Mouse (Mus musculus) gastrocnemius, postnatal 25 days (tissue): ENCODE data around the gene Pcbp4. TPM values are rescaled to one million over a fixed set of nuclear protein-coding genes. Genes with fewer than 3 reads are reported as not detected.
"Not testable (repeated sequence)": the region's sequence is repeated elsewhere in the genome, so short reads cannot be mapped to it uniquely, and the experiment has no call there.

Source experiments
- DNase-seq: peaks from one replicate; pipeline ENCODE4 v3.0.0; 2022
- total RNA-seq, 2 experiments: library from RNA; stranded (reverse); gene quantifications; 1 replicate in 1 of 2; 2 replicates in 1 of 2; pipeline ENCODE4 v1.2.3; 2021

The Pcbp4 gene
- total RNA-seq, 2 experiments from 2014 or later: 54.6 to 59.7 TPM

- DNase-seq: no peak
These were observed 28.0 kb downstream of the Pcbp4 start for GRCm38 (mm10) chr9:106481075-106481474.

GRCm38 (mm10) chr9:106481676-106482075, 28.6 kb downstream of the Pcbp4 start:
- no peak for DNase-seq

GRCm38 (mm10) chr9:106482578-106483115, 29.6 kb downstream of the Pcbp4 start:
- no peak for DNase-seq

- DNase-seq: no peak
These were observed 30.0 kb downstream of the Pcbp4 start for GRCm38 (mm10) chr9:106483136-106483535.

- DNase-seq: no peak
These were observed 30.5 kb downstream of the Pcbp4 start for GRCm38 (mm10) chr9:106483606-106484005.

GRCm38 (mm10) chr9:106485076-106485475, 32.0 kb downstream of the Pcbp4 start:
- no peak for DNase-seq

- DNase-seq: not testable (repeated sequence)
These were observed 34.5 kb downstream of the Pcbp4 start for GRCm38 (mm10) chr9:106487602-106488001.

- no peak for DNase-seq
These were observed 46.6 kb downstream of the Pcbp4 start, which contains the start of gene Iqcf1 for GRCm38 (mm10) chr9:106499667-106500066. Gene Iqcf1, plus strand, starts transcription at chr9:106499967.

- no peak for DNase-seq
These were observed 48.8 kb downstream of the Pcbp4 start for GRCm38 (mm10) chr9:106501846-106502245.

GRCm38 (mm10) chr9:106504246-106504645, 51.2 kb downstream of the Pcbp4 start:
- no peak for DNase-seq

GRCm38 (mm10) chr9:106509356-106509755, 56.3 kb downstream of the Pcbp4 start:
- DNase-seq: no peak

GRCm38 (mm10) chr9:106512729-106513450, 59.8 kb downstream of the Pcbp4 start:
- no peak for DNase-seq

GRCm38 (mm10) chr9:106513566-106513965, 60.5 kb downstream of the Pcbp4 start:
- no peak for DNase-seq

Other genes with a start within 250 kb of the Pcbp4 start
- under 1 TPM; 0.21 to 0.33 TPM for gene Tlr9, start 230.7 kb upstream of the Pcbp4 start, total RNA-seq
- gene Alas1, start 204.6 kb upstream of the Pcbp4 start, total RNA-seq: 100 to 1,000 TPM; 260 to 287 TPM
- gene Poc1a, start 172.2 kb upstream of the Pcbp4 start, total RNA-seq: 1 to 10 TPM in 1 of 2 experiments, under 1 TPM in 1; 0.90 to 2.1 TPM
- gene Dusp7, start 84.7 kb upstream of the Pcbp4 start, total RNA-seq: 10 to 100 TPM; 13.8 to 31.7 TPM
- gene Rpl29, start 23.8 kb upstream of the Pcbp4 start, total RNA-seq: 100 to 1,000 TPM; 243 to 260 TPM
- 10 to 100 TPM; 11.0 to 11.3 TPM for gene Acy1, start 15.0 kb upstream of the Pcbp4 start, total RNA-seq
- 1 to 10 TPM; 4.7 to 4.8 TPM for gene Abhd14b, start 5.8 kb upstream of the Pcbp4 start, total RNA-seq
- 10 to 100 TPM; 14.7 to 18.3 TPM for gene Abhd14a, start 5.6 kb upstream of the Pcbp4 start, total RNA-seq
- under 1 TPM in 1 of 2 experiments, not detected in 1; 0.18 TPM for gene Gpr62, start 12.6 kb downstream of the Pcbp4 start, total RNA-seq
- 10 to 100 TPM; 17.1 to 18.7 TPM for gene Rrp9, start 22.7 kb downstream of the Pcbp4 start, total RNA-seq
- gene Parp3, start 23.7 kb downstream of the Pcbp4 start, total RNA-seq: 10 to 100 TPM; 54.3 to 90.0 TPM
- gene Iqcf1, start 46.7 kb downstream of the Pcbp4 start, total RNA-seq: not detected
- not detected for gene Iqcf5, start 61.3 kb downstream of the Pcbp4 start, total RNA-seq
- not detected for gene Iqcf3, start 108.3 kb downstream of the Pcbp4 start, total RNA-seq
- not detected for gene Iqcf4, start 117.7 kb downstream of the Pcbp4 start, total RNA-seq
- gene Iqcf6, start 173.3 kb downstream of the Pcbp4 start, total RNA-seq: not detected
- not detected for gene Grm2, start 202.8 kb downstream of the Pcbp4 start, total RNA-seq
- 10 to 100 TPM; 24.3 to 28.8 TPM for gene Tex264, start 232.6 kb downstream of the Pcbp4 start, total RNA-seq